Mouse (Mus musculus) lung, adult 2 months (tissue): ENCODE data around the gene Rab7.

Experiments
- CTCF ChIP-seq: fragments of 200-500 bp; IDR thresholded peaks from 2 replicates; pipeline ENCODE4 v1.5.1; 2011; ENCODE audit warnings: mild to moderate bottlenecking, low read length, control low read depth; ENCODE audit not compliant: insufficient read depth
- POLR2A ChIP-seq: fragments of 200-500 bp; IDR thresholded peaks from 2 replicates; pipeline ENCODE4 v1.6.1; 2011; ENCODE audit warnings: low read depth, mild to moderate bottlenecking, control low read depth, low read length, borderline replicate concordance; ENCODE audit errors: extremely low read depth

DNA sequence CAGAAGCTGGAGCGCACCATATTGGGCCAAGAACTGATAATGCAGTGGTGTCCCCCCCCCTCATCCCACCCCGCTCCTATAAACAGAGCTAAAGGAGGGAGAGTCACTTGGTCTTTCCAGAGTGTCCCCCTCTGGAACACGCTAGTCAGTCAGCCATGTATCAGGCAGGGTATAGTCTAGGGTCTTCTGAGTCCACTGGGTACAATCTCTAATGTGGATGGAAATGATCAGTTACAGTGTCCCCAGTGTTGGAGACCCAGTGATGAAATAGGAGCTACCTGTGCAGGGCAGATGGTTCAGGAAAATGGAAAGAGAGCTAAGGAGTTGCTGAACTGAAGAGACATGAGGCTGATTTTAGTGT lies 316 bp upstream of the Rab7 start:
- TF ChIP-seq CTCF, result no peak
- no peak for TF ChIP-seq POLR2A
